Mouse (Mus musculus) brown adipose tissue, adult 24 weeks (tissue): ENCODE measurements around the gene Ago1. TPM values are rescaled to one million over a fixed set of nuclear protein-coding genes. Genes with fewer than 3 reads are reported as not detected.

Experiments
- H3K27ac ChIP-seq: fragments of 200-500 bp; replicated peaks from 2 replicates; pipeline ENCODE4 v1.5.1; 2012; ENCODE audit warnings: low read depth, mild to moderate bottlenecking, low read length
- H3K4me1 ChIP-seq: fragments of 200-500 bp; 2 replicates; pipeline ENCODE4 v1.6.1; 2012; ENCODE audit warnings: low read length, mixed read lengths; ENCODE audit not compliant: control insufficient read depth, insufficient read depth, insufficient read length
- H3K4me3 ChIP-seq: fragments of 200-500 bp; 2 replicates; pipeline ENCODE4 v1.5.1; 2012; ENCODE audit warnings: low read depth, mild to moderate bottlenecking, low read length, moderate library complexity; ENCODE audit not compliant: insufficient read depth
- polyA plus RNA-seq: library from polyadenylated mRNA; stranded (reverse); fragments of >200 nt; gene quantifications from 2 replicates; pipeline ENCODE4 v1.2.4, GENCODE M21; 2012; ENCODE audit not compliant: missing spikeins, insufficient read depth, insufficient read length

The Ago1 gene
- polyA plus RNA-seq, 1 experiment, result 8.9 TPM

GRCm38 (mm10) chr4:126454547-126455254 lies 13.7 kb downstream of the Ago1 start:
- H3K4me1 ChIP-seq, result no peaks in the 10 kb centered on the region
- H3K4me3 ChIP-seq, result no peak overlapping the region
- H3K27ac ChIP-seq, result no peak overlapping the region

GRCm38 (mm10) chr4:126450268-126450667 lies 18.1 kb downstream of the Ago1 start:
- Histone ChIP-seq H3K27ac (no peak overlapping the region), H3K4me3 (no peak overlapping the region), H3K4me1 (no peaks in the 10 kb centered on the region)

GRCm38 (mm10) chr4:126447126-126447525 lies 21.3 kb downstream of the Ago1 start:
- no peaks in the 10 kb centered on the region for H3K4me1 ChIP-seq
- H3K27ac ChIP-seq, result no peak overlapping the region
- no peak overlapping the region for H3K4me3 ChIP-seq

- H3K4me3 ChIP-seq, result no peak overlapping the region
- H3K4me1 ChIP-seq, result no peaks in the 10 kb centered on the region
- H3K27ac ChIP-seq, result no peak overlapping the region
Observed at GRCm38 (mm10) chr4:126444528-126444927, 23.9 kb downstream of the Ago1 start.

GRCm38 (mm10) chr4:126438261-126438660 lies 30.1 kb downstream of the Ago1 start:
- Histone ChIP-seq H3K27ac (0 out of 2 replicates have a peak overlapping the region, but pooled peaks have one; percentile 55), H3K4me3 (no peak overlapping the region), H3K4me1 (no peaks in the 10 kb centered on the region)

- no peaks in the 10 kb centered on the region for H3K4me1 ChIP-seq
- H3K27ac ChIP-seq, result no peak overlapping the region
- no peak overlapping the region for H3K4me3 ChIP-seq
Observed at GRCm38 (mm10) chr4:126436268-126436667, 32.1 kb downstream of the Ago1 start.

- H3K4me3 ChIP-seq, result no peak overlapping the region
- no peak overlapping the region for H3K27ac ChIP-seq
- H3K4me1 ChIP-seq, result no peaks in the 10 kb centered on the region
Observed at GRCm38 (mm10) chr4:126434094-126434493, 34.3 kb downstream of the Ago1 start.

- Histone ChIP-seq H3K4me1 (no peaks in the 10 kb centered on the region), H3K4me3 (no peak overlapping the region), H3K27ac (no peak overlapping the region)
Observed at GRCm38 (mm10) chr4:126433175-126433574, 35.2 kb downstream of the Ago1 start.

- H3K4me3 ChIP-seq, result no peak overlapping the region
- no peak overlapping the region for H3K27ac ChIP-seq
- no peaks in the 10 kb centered on the region for H3K4me1 ChIP-seq
Observed at GRCm38 (mm10) chr4:126431746-126432145, 36.6 kb downstream of the Ago1 start.

GRCm38 (mm10) chr4:126429347-126430079 lies 38.9 kb downstream of the Ago1 start, which contains the start of gene Ago3:
Ago3 (minus strand) TSS chr4:126429556.
- peak within 1 kb of the TSS; percentile 86 for H3K27ac ChIP-seq
- H3K4me3 ChIP-seq, result peak within 1 kb of the TSS; percentile 94
- no peaks in the 10 kb centered on the region for H3K4me1 ChIP-seq

GRCm38 (mm10) chr4:126428682-126429346 lies 39.6 kb downstream of the Ago1 start:
- Histone ChIP-seq H3K4me3 (peak overlapping the region; percentile 94), H3K4me1 (no peaks in the 10 kb centered on the region), H3K27ac (peak overlapping the region; percentile 86)

GRCm38 (mm10) chr4:126423866-126424265 lies 44.5 kb downstream of the Ago1 start:
- H3K4me1 ChIP-seq, result no peaks in the 10 kb centered on the region
- H3K27ac ChIP-seq, result no peak overlapping the region
- no peak overlapping the region for H3K4me3 ChIP-seq

GRCm38 (mm10) chr4:126415707-126416106 lies 52.7 kb downstream of the Ago1 start:
- no peak overlapping the region for H3K27ac ChIP-seq
- no peaks in the 10 kb centered on the region for H3K4me1 ChIP-seq
- H3K4me3 ChIP-seq, result no peak overlapping the region

- H3K4me1 ChIP-seq, result no peaks in the 10 kb centered on the region
- H3K4me3 ChIP-seq, result no peak overlapping the region
- H3K27ac ChIP-seq, result no peak overlapping the region
Observed at GRCm38 (mm10) chr4:126412526-126412925, 55.9 kb downstream of the Ago1 start.
